Mouse (Mus musculus) MEL (cell line): Measurements from ENCODE around the gene Mmp9. TPM values are rescaled to one million over a fixed set of nuclear protein-coding genes. Genes with fewer than 3 reads are reported as not detected.

Source experiments
- DNase-seq: peaks from one replicate; pipeline ENCODE4 v3.0.0; 2011; ENCODE audit warnings: low read depth, low spot score
- H3K27ac ChIP-seq: 2 replicates; pipeline ENCODE4 v1.5.1; 2012; ENCODE audit warnings: low read depth, mild to moderate bottlenecking, control low read depth, low read length, moderate library complexity; ENCODE audit not compliant: control insufficient read depth
- H3K27me3 ChIP-seq, 2 experiments: fragments of 150-350 bp in 1 of 2; sonication (generic) in 1 of 2; 2 replicates each; pipeline ENCODE4 v1.6.1; 2012; ENCODE audit warnings: low read length in 2 of 2, mild to moderate bottlenecking in 2 of 2, improper control_type of control experiment in 1 of 2, moderate library complexity in 1 of 2; ENCODE audit not compliant: insufficient read depth in 2 of 2, control insufficient read depth in 1 of 2
- H3K36me3 ChIP-seq, 2 experiments: 2 replicates each; pipeline ENCODE4 v1.6.1; 2012 to 2014; ENCODE audit warnings: low read length in 2 of 2, improper control_type of control experiment in 1 of 2, inconsistent platforms in 1 of 2, mild to moderate bottlenecking in 1 of 2; ENCODE audit not compliant: insufficient read depth in 2 of 2, control insufficient read depth in 1 of 2
- H3K4me1 ChIP-seq, 2 experiments: fragments of 150-350 bp in 1 of 2; sonication (generic) in 1 of 2; 2 replicates each; pipeline ENCODE4 v1.6.1; 2012; ENCODE audit warnings: low read length in 2 of 2, improper control_type of control experiment in 1 of 2, mild to moderate bottlenecking in 1 of 2; ENCODE audit not compliant: insufficient read depth in 2 of 2, control insufficient read depth in 1 of 2
- H3K4me3 ChIP-seq, 2 experiments: fragments of 150-350 bp in 1 of 2; sonication (generic) in 1 of 2; 2 replicates each; pipeline ENCODE4 v1.5.1; 2012; ENCODE audit warnings: low read depth in 2 of 2, low read length in 2 of 2, mild to moderate bottlenecking in 2 of 2, moderate library complexity in 2 of 2, control low read depth in 1 of 2, improper control_type of control experiment in 1 of 2; ENCODE audit not compliant: control insufficient read depth in 1 of 2, insufficient read depth in 1 of 2
- H3K79me2 ChIP-seq: 2 replicates; pipeline ENCODE4 v1.6.1; 2012; ENCODE audit warnings: mild to moderate bottlenecking, low read length, moderate library complexity; ENCODE audit not compliant: control insufficient read depth, poor library complexity, insufficient read depth
- H3K9ac ChIP-seq: 2 replicates; pipeline ENCODE4 v1.6.1; 2012; ENCODE audit warnings: low read depth, mild to moderate bottlenecking, control low read depth, low read length, moderate library complexity; ENCODE audit not compliant: control insufficient read depth, poor library complexity, severe bottlenecking
- H3K9me3 ChIP-seq: fragments of 150-350 bp; sonication (generic); replicated peaks from 2 replicates; pipeline ENCODE4 v1.6.1; 2012; ENCODE audit warnings: mild to moderate bottlenecking, low read length, improper control_type of control experiment, moderate library complexity; ENCODE audit not compliant: insufficient read depth
- BHLHE40 ChIP-seq: IDR thresholded peaks from 2 replicates; pipeline ENCODE4 v1.6.1; 2012; ENCODE audit warnings: low read depth, mild to moderate bottlenecking, inconsistent platforms, low read length, improper control_type of control experiment, borderline replicate concordance
- CHD2 ChIP-seq: IDR thresholded peaks from 2 replicates; pipeline ENCODE4 v1.6.1; 2011; ENCODE audit warnings: low read length, improper control_type of control experiment
- CTCF ChIP-seq, 3 experiments: IDR thresholded peaks in 2 of 3; conservative IDR thresholded peaks in 1 of 3; 2 replicates each; pipeline ENCODE4 v1.5.1; 2011 to 2012; ENCODE audit warnings: low read length in 3 of 3, low read depth in 2 of 3, mild to moderate bottlenecking in 2 of 3, improper control_type of control experiment in 1 of 3, inconsistent platforms in 1 of 3, mixed read lengths in 1 of 3, moderate library complexity in 1 of 3; ENCODE audit not compliant: control insufficient read depth in 1 of 3, insufficient read depth in 1 of 3, poor library complexity in 1 of 3, severe bottlenecking in 1 of 3
- KAT2A ChIP-seq: conservative IDR thresholded peaks from 2 replicates; pipeline ENCODE4 v1.6.1; 2012; ENCODE audit warnings: low read depth, low read length, improper control_type of control experiment, inconsistent platforms
- MYC ChIP-seq: IDR thresholded peaks from 2 replicates; pipeline ENCODE4 v1.6.1; 2011; ENCODE audit warnings: low read depth, mild to moderate bottlenecking, low read length, improper control_type of control experiment, moderate library complexity
- POLR2AphosphoS2 ChIP-seq: IDR thresholded peaks from 2 replicates; pipeline ENCODE4 v1.6.1; 2011; ENCODE audit warnings: low read length, improper control_type of control experiment
- POLR2AphosphoS5 ChIP-seq: IDR thresholded peaks from 2 replicates; pipeline ENCODE4 v1.6.1; 2012; ENCODE audit warnings: low read depth, borderline replicate concordance, mild to moderate bottlenecking, inconsistent platforms, low read length, moderate library complexity, mixed read lengths
- RAD21 ChIP-seq: IDR thresholded peaks from 2 replicates; pipeline ENCODE4 v1.6.1; 2011; ENCODE audit warnings: mild to moderate bottlenecking, low read depth, low read length, improper control_type of control experiment
- SIN3A ChIP-seq: IDR thresholded peaks from 2 replicates; pipeline ENCODE4 v1.6.1; 2012; ENCODE audit warnings: low read length, improper control_type of control experiment, inconsistent platforms
- TAL1 ChIP-seq: IDR thresholded peaks from 2 replicates; pipeline ENCODE4 v1.6.1; 2012; ENCODE audit warnings: mild to moderate bottlenecking, inconsistent platforms, low read length, moderate library complexity, mixed read lengths
- TCF12 ChIP-seq: IDR thresholded peaks from 2 replicates; pipeline ENCODE4 v1.6.1; 2014; ENCODE audit warnings: low read depth, mild to moderate bottlenecking, inconsistent platforms, low read length, improper control_type of control experiment, moderate library complexity
- ZC3H11A ChIP-seq: IDR thresholded peaks from 2 replicates; pipeline ENCODE4 v1.6.1; 2012; ENCODE audit warnings: low read depth, mild to moderate bottlenecking, inconsistent platforms, low read length, improper control_type of control experiment
- ZMIZ1 ChIP-seq: IDR thresholded peaks from 2 replicates; pipeline ENCODE4 v1.6.1; 2012; ENCODE audit warnings: low read depth, mild to moderate bottlenecking, inconsistent platforms, low read length, improper control_type of control experiment, moderate library complexity
- polyA plus RNA-seq, 2 experiments: library from polyadenylated mRNA; stranded (reverse) in 1 of 2; unstranded in 1 of 2; fragments of >175 nt in 1 of 2; fragments of >200 nt in 1 of 2; gene quantifications; 2 replicates each; pipeline versions ENCODE4 v1.2.1 to v1.2.4; 2012; ENCODE audit warnings: low replicate concordance in 2 of 2, low read depth in 1 of 2; ENCODE audit not compliant: insufficient read length in 2 of 2, insufficient read depth in 1 of 2, missing spikeins in 1 of 2
- total RNA-seq: library from RNA; depleted of rRNA; stranded (reverse); fragments of 300-350 nt; gene quantifications from 2 replicates; pipeline ENCODE4 v1.2.3, GENCODE M21; 2012

Gene Mmp9
- total and polyA plus RNA-seq, 3 experiments: 0.19 to 0.23 TPM; not detected in 1

DNA sequence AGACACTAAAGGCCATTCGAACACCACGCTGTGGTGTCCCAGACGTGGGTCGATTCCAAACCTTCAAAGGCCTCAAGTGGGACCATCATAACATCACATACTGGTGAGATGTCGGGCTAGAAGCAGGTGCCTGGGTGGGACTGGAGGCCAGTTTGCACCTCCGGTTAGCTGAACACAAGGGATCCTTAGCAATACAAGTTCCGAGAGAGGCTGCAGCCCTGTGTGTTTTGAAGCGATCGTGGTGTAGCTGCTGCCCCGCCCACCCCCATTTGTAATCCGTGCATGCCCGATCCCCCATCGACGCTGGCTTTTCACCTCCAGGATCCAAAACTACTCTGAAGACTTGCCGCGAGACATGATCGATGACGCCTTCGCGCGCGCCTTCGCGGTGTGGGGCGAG is 8.4 kb downstream of the Mmp9 start:
- TF ChIP-seq ZC3H11A (no peak), TCF12 (no peak), CHD2 (no peak), POLR2AphosphoS5 (no peak), KAT2A (no peak), MYC (no peak), ZMIZ1 (no peak), POLR2AphosphoS2 (no peak), BHLHE40 (no peak), RAD21 (no peak), CTCF (IDR thresholded peaks at IDR 0.05 in 2 of 3, conservative IDR thresholded peaks at IDR 0.05 in 1 of 3; ENCODE audit: control insufficient read depth in 1 of 3, insufficient read depth in 1 of 3, low read depth in 2 of 3, low read length in 3 of 3, poor library complexity in 1 of 3, severe bottlenecking in 1 of 3) (no peak)
- no peaks in the 10 kb centered on the region; a peak in 2 of 4 replicates for H3K27me3 ChIP-seq
- no peaks in the 10 kb centered on the region for H3K4me1 ChIP-seq
- no peak overlapping the region for H3K9ac ChIP-seq
- H3K36me3 ChIP-seq: no peaks in the 10 kb centered on the region
- no peak overlapping the region for H3K27ac ChIP-seq
- no peak for DNase-seq
- H3K4me3 ChIP-seq: no peak overlapping the region
- no peaks in the 10 kb centered on the region for H3K79me2 ChIP-seq
- H3K9me3 ChIP-seq: no peaks in the 10 kb centered on the region

DNA sequence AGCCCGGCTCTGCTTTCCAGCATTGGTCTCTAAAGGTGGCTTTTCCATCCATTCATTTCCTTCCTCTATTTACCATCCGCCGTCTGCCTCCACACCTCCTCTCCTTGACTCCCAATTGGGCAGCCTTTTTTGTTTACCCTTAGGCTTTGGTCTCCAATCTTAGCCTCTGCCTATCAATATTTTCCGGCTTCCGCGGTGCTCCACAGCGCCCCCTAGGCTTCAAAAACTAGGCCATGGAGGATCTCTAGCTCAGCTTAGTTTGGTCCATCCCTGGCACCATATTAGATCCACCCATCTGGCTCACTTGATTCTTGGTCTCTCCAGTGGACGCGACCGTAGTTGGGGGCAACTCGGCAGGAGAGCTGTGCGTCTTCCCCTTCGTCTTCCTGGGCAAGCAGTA is 9.9 kb downstream of the Mmp9 start:
- no peak for TF ChIP-seq SIN3A
- TF ChIP-seq CTCF (IDR thresholded peaks at IDR 0.05 in 2 of 3, conservative IDR thresholded peaks at IDR 0.05 in 1 of 3; ENCODE audit: control insufficient read depth in 1 of 3, insufficient read depth in 1 of 3, low read depth in 2 of 3, low read length in 3 of 3, poor library complexity in 1 of 3, severe bottlenecking in 1 of 3): peak in 2 of 3 experiments; percentile 25 to 32; a peak in 3 of 6 replicates
- TF ChIP-seq, all 39 proteins: peak for 1
- Histone ChIP-seq H3K79me2 (no peaks in the 10 kb centered on the region), H3K36me3 (no peaks in the 10 kb centered on the region), H3K4me3 (no peak overlapping the region), H3K27ac (no peak overlapping the region), H3K4me1 (no peaks in the 10 kb centered on the region), H3K9me3 (no peaks in the 10 kb centered on the region), H3K27me3 (no peaks in the 10 kb centered on the region; a peak in 2 of 4 replicates), H3K9ac (no peak overlapping the region)
- DNase-seq: no peak

DNA sequence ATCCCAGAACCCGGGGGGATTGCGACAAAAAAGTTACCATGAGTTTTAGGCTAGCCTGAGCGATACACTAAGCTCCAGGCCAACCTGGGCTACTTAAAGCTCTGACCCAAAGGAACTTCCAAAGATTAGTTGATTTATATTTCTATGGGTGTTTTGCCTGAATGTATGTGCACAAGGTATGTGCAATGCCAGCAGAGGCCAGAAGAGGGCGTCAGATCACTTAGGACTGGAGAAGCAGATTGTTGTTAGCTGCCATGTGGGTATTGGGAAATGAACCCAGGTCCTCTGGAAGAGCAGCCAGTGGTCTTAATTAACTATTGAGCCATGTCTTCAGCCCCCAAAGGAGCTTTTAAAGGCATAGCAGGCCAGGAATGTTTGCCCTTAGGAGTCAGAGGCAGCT is 11.2 kb downstream of the Mmp9 start:
- no peaks in the 10 kb centered on the region for H3K36me3 ChIP-seq
- no peak overlapping the region for H3K9ac ChIP-seq
- peak; percentile 42 for DNase-seq
- no peaks in the 10 kb centered on the region for H3K4me1 ChIP-seq
- no peak overlapping the region for H3K4me3 ChIP-seq
- no peaks in the 10 kb centered on the region for H3K79me2 ChIP-seq
- no peak overlapping the region for H3K27ac ChIP-seq
- TF ChIP-seq CTCF (IDR thresholded peaks at IDR 0.05 in 2 of 3, conservative IDR thresholded peaks at IDR 0.05 in 1 of 3; ENCODE audit: control insufficient read depth in 1 of 3, insufficient read depth in 1 of 3, low read depth in 2 of 3, low read length in 3 of 3, poor library complexity in 1 of 3, severe bottlenecking in 1 of 3) (peak; percentile 44 to 49 (median 47)), TAL1 (no peak)
- H3K9me3 ChIP-seq: no peaks in the 10 kb centered on the region
- no peaks in the 10 kb centered on the region; a peak in 2 of 4 replicates for H3K27me3 ChIP-seq
